Mouse (Mus musculus): ENCODE measurements at regions not wholly inside any gene's neighbourhood (a gene's known extent, or its start where the extent isn't known, plus 50 kb on each side); places are given as distances from the start of the nearest gene placed in this dataset.
"Not testable (repeated sequence)": the region's sequence is repeated elsewhere in the genome, so short reads cannot be mapped to it uniquely, and the experiment has no call there.

DNA sequence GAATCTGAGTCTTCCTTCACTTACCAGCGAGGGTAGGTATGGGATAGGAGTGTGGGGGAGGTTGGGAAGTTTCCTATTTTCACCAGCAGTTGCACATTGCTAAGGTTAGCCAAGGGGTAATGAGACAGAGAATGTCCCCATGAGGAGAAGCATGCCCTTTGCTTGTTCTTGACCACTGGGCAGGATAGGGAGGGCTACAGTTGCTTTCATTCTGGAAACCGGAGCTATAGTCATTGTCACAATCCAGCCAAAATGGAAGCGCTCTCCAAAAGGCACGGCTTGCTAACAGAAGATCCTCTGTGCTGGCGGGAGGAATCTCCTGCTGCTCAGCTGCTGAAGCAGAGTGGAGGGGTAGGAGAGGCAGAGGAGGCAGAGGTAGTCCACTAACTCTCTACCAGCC, 79.1 kb upstream of the Cntn1 start:
- Histone ChIP-seq H3K4me1 (ENCODE audit: control insufficient read depth, insufficient read depth, low read length) (no peaks in the 10 kb centered on the region), H3K36me3 (ENCODE audit: control insufficient read depth, insufficient read depth, low read length) (no peaks in the 10 kb centered on the region), H3K27ac (replicated peaks; ENCODE audit: low read depth, low read length) (no peak overlapping the region), H3K27me3 (replicated peaks; ENCODE audit: control insufficient read depth, insufficient read depth, low read length) (no peaks in the 10 kb centered on the region), H3K9me3 (ENCODE audit: control insufficient read depth, low read length) (no peaks in the 10 kb centered on the region), H3K4me2 (ENCODE audit: low read depth, low read length) (no peak overlapping the region), H3K4me3 (ENCODE audit: low read depth, low read length) (no peak overlapping the region), H3K9ac (ENCODE audit: low read depth, low read length) (no peak overlapping the region)
- DNase-seq (ENCODE audit: low spot score) (no peak), ATAC-seq (ENCODE audit: low read depth) (no peak)
- WGBS: 19% methylated on average over 5 of the region's 5 CpGs

DNA sequence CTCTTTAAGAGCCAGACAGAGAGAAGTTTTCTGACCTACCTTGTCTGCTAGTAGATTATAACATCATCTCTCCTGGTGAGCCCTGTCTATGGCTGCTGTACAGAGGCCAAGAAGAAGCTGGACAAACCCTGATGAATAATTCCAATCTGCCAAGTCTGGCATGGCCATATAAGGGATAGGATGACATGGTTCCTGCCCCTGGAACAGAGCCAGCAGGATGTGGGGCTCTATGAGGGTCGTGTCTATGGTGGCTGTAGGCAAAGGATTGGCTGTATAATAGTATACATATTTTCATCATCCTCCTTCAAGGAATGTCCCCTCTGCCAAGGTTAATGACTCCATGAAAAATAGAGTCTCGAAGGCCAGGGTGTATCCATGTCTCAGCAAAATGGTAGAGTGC, 75.4 kb upstream of the Cntn1 start:
- Histone ChIP-seq H3K27me3 (replicated peaks; ENCODE audit: control insufficient read depth, insufficient read depth, low read length) (no peaks in the 10 kb centered on the region), H3K4me2 (ENCODE audit: low read depth, low read length) (no peak overlapping the region), H3K4me1 (ENCODE audit: control insufficient read depth, insufficient read depth, low read length) (no peaks in the 10 kb centered on the region), H3K9me3 (ENCODE audit: control insufficient read depth, low read length) (no peaks in the 10 kb centered on the region), H3K4me3 (ENCODE audit: low read depth, low read length) (no peak overlapping the region), H3K36me3 (ENCODE audit: control insufficient read depth, insufficient read depth, low read length) (no peaks in the 10 kb centered on the region), H3K9ac (ENCODE audit: low read depth, low read length) (no peak overlapping the region), H3K27ac (replicated peaks; ENCODE audit: low read depth, low read length) (no peak overlapping the region)
- 49% methylated on average over 2 of the region's 2 CpGs for WGBS
- DNase-seq (ENCODE audit: low spot score) (no peak), ATAC-seq (ENCODE audit: low read depth) (no peak)

DNA sequence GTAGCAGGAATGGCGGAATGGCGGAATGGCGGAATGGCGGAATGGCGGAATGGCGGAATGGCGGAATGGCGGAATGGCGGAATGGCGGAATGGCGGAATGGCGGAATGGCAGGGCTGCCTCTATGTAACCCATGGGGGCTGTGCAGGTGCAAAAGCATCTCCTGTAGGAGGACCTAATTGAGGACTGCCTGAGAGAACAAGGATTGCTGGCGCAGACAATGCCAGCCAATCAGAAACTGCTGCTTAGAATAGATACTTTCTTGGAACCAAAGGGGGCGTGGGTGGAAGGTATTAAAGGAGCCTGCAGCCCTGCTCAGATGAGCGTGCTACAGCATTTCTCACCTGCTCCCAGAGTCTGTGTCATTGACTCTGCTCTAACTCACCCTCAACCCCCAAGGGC, 67.8 kb upstream of the Cntn1 start:
- H3K4me2 ChIP-seq (ENCODE audit: low read depth, low read length); H3K4me1 ChIP-seq (ENCODE audit: control insufficient read depth, insufficient read depth, low read length); ATAC-seq (ENCODE audit: low read depth); H3K9ac ChIP-seq (ENCODE audit: low read depth, low read length); H3K27ac ChIP-seq (replicated peaks; ENCODE audit: low read depth, low read length); H3K36me3 ChIP-seq (ENCODE audit: control insufficient read depth, insufficient read depth, low read length); H3K27me3 ChIP-seq (replicated peaks; ENCODE audit: control insufficient read depth, insufficient read depth, low read length); DNase-seq (ENCODE audit: low spot score); H3K4me3 ChIP-seq (ENCODE audit: low read depth, low read length): not testable (repeated sequence)
- WGBS: 98% methylated on average over 15 of the region's 15 CpGs
- H3K9me3 ChIP-seq (ENCODE audit: control insufficient read depth, low read length): peaks cover 15% of the 10 kb centered on the region; the same call in 1 of the 2 replicates

DNA sequence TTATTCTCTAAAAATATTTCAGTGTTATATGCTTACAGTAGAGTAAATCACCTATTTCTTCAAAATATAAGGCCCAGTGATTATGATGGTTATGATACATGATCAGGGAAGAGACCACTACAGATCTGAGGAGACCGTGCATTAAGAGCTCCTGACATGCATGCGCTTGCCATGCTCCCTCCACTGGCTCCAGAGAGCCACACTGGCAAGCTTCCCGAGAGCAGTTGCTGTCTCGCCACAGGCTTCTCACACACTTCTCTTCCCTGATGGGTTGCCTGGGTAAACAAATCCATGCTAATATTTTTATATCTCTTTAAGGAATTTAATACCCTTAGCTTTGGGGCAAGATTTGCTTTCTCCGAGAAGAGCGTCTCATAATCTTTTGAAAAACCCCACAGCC, 50.9 kb upstream of the Cntn1 start:
- Histone ChIP-seq H3K36me3 (ENCODE audit: control insufficient read depth, insufficient read depth, low read length) (no peaks in the 10 kb centered on the region), H3K4me2 (ENCODE audit: low read depth, low read length) (no peak overlapping the region), H3K9ac (ENCODE audit: low read depth, low read length) (no peak overlapping the region), H3K4me1 (ENCODE audit: control insufficient read depth, insufficient read depth, low read length) (no peaks in the 10 kb centered on the region), H3K4me3 (ENCODE audit: low read depth, low read length) (no peak overlapping the region), H3K9me3 (ENCODE audit: control insufficient read depth, low read length) (no peaks in the 10 kb centered on the region), H3K27me3 (replicated peaks; ENCODE audit: control insufficient read depth, insufficient read depth, low read length) (no peaks in the 10 kb centered on the region), H3K27ac (replicated peaks; ENCODE audit: low read depth, low read length) (no peak overlapping the region)
- no peak for ATAC-seq (ENCODE audit: low read depth)
- DNase-seq (ENCODE audit: low spot score): peak; percentile 54
- 59% methylated on average over 6 of the region's 6 CpGs for WGBS

Data from embryonic facial prominence, embryonic 14.5 days (tissue).